Mouse (Mus musculus) left cerebral cortex, postnatal 10 days (tissue): ENCODE measurements around the gene Psmc3. TPM values are rescaled to one million over a fixed set of nuclear protein-coding genes. Genes with fewer than 3 reads are reported as not detected.

ENCODE experiments used
- DNase-seq, 2 experiments: peaks; one replicate each; pipeline ENCODE4 v3.0.0; 2021 to 2022; ENCODE audit warnings: low spot score in 2 of 2, mixed read lengths in 1 of 2; ENCODE audit errors: extremely low spot score in 1 of 2
- intact Hi-C: fragments of 180-260 bp; cut with DNase I; formaldehyde crosslinking; loops from one replicate; pipeline ENCODE4 v1.15.1; 2025
- total RNA-seq, 2 experiments: library from RNA; stranded (reverse); gene quantifications; 2 replicates each; pipeline ENCODE4 v1.2.3; 2021

The Psmc3 gene
- total RNA-seq, 2 experiments from 2014 or later, result 207 to 208 TPM

GRCm38 (mm10) chr2:91047359-91047758 is 6.5 kb upstream of the Psmc3 start:
- no peak for DNase-seq
- intact Hi-C loops, result no loop called here

DNA sequence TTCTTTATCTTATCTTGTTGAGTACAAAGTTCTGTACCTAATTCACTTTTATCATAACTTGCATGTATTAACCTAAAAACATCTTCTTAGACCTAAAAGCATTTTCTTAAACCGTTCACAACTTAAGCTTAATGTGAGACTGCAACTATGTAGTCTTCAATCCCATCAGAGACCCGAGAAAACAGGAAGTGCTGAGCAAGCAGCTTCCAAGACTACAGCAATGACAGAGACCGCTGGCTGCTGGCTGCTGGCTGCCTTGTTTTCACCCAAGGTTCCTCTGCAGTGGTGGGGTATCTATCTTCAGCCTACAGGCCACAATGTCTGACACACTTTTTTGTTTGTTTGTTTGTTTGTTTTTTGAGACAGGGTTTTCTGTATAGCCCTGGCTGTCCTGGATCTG is 1.9 kb upstream of the Psmc3 start:
- intact Hi-C loops, result loop anchor here (5.0 kb wide), 1 partner anchor 150 kb away; the partner anchor contains the start of genes Kbtbd4 and Ndufs3
- DNase-seq, result no peak

- intact Hi-C loops, result loop anchor here (5.0 kb wide), 1 partner anchor 150 kb away; the partner anchor contains the start of genes Kbtbd4 and Ndufs3
- DNase-seq, result no peak
These were observed 1.1 kb upstream of the Psmc3 start for GRCm38 (mm10) chr2:91052752-91053151.

- DNase-seq, result no peak
- intact Hi-C loops, result loop anchor here (5.0 kb wide), 1 partner anchor 151 kb away; the partner anchor contains the start of genes Kbtbd4 and Ndufs3
These were observed 452 bp upstream of the Psmc3 start for GRCm38 (mm10) chr2:91053181-91053933.

DNA sequence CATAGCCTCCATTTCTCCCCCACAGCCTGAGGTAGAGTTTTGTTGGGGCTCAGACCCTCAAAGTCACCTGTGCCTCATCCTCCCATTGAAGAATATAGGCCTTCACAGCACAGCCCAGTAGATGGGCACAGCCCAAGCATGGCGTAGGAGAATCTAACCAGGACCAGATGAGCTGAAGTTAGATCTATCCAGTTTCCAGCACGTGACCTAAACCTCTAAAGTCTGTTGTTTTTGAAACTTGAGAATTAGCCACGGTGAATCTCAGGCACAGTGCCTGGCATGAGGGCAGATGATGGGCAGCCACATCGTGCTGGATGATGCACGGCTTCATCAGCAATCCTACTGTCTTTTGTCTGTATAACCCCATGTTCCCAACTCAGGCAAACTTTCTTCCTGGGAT is 4.6 kb downstream of the Psmc3 start:
- intact Hi-C loops, result no loop called here
- DNase-seq, result no peak

GRCm38 (mm10) chr2:91059376-91059775 is 5.6 kb downstream of the Psmc3 start:
- intact Hi-C loops, result no loop called here
- no peak for DNase-seq

- peak; percentile 62 to 75 for DNase-seq
- intact Hi-C loops, result loop anchor here (5.0 kb wide), 1 partner anchor 193 kb away; no protein-coding TSS in a partner anchor
These were observed 6.9 kb downstream of the Psmc3 start for GRCm38 (mm10) chr2:91060544-91061355.

GRCm38 (mm10) chr2:91061849-91062481 is 8.2 kb downstream of the Psmc3 start:
- intact Hi-C loops, result loop anchor here (5.0 kb wide), 1 partner anchor 195 kb away; no protein-coding TSS in a partner anchor
- DNase-seq, result no peak

GRCm38 (mm10) chr2:91062779-91063606 is 9.2 kb downstream of the Psmc3 start:
- intact Hi-C loops, result loop anchor here (5.0 kb wide), 1 partner anchor 196 kb away; no protein-coding TSS in a partner anchor
- DNase-seq, result no peak

GRCm38 (mm10) chr2:91064211-91064610 is 10.4 kb downstream of the Psmc3 start:
- no peak for DNase-seq
- intact Hi-C loops, result loop anchor here (5.0 kb wide), 1 partner anchor 197 kb away; no protein-coding TSS in a partner anchor

GRCm38 (mm10) chr2:91065544-91065943 is 11.7 kb downstream of the Psmc3 start:
- DNase-seq, result peak; percentile 61 to 75
- intact Hi-C loops, result no loop called here

DNA sequence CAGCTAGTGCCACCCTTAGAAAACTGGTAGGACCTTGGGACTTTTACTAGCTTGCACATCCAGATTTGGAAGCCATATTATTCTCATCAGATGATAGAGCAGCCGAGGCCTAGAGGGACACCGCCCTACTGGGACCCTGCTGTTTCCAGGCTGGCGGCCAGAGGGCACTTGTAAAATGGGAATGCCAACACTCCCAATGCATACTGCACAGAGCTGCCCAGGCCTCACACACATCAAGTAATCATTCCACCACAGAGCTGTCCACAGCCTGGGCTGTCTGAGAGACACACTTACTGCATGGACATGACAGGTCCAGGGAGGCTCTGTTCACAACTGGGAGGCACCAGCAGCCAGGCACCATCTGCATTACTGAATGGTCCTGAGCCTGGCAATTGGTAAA is 12.6 kb downstream of the Psmc3 start:
- DNase-seq, result no peak
- intact Hi-C loops, result no loop called here

- DNase-seq, result no peak
- intact Hi-C loops, result no loop called here
These were observed 14.5 kb downstream of the Psmc3 start for GRCm38 (mm10) chr2:91068162-91068871.

DNA sequence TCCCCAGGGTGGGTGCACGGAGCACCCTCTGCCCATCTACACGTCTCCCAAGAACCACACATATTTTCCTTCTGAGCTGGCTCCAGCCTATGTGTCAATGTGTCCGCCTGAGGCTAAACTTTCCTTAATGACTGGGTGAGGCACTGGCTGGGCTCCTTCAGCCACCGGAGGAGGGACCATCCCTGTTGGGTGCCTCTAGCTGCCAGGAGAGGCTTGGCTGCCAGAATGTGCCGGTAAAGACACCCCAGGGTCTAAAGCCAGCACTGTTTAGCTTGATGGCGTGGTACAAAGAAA is 15.0 kb downstream of the Psmc3 start:
- no peak for DNase-seq
- intact Hi-C loops, result no loop called here

- intact Hi-C loops, result no loop called here
- DNase-seq, result no peak
These were observed 15.6 kb downstream of the Psmc3 start for GRCm38 (mm10) chr2:91069306-91070000.

DNA sequence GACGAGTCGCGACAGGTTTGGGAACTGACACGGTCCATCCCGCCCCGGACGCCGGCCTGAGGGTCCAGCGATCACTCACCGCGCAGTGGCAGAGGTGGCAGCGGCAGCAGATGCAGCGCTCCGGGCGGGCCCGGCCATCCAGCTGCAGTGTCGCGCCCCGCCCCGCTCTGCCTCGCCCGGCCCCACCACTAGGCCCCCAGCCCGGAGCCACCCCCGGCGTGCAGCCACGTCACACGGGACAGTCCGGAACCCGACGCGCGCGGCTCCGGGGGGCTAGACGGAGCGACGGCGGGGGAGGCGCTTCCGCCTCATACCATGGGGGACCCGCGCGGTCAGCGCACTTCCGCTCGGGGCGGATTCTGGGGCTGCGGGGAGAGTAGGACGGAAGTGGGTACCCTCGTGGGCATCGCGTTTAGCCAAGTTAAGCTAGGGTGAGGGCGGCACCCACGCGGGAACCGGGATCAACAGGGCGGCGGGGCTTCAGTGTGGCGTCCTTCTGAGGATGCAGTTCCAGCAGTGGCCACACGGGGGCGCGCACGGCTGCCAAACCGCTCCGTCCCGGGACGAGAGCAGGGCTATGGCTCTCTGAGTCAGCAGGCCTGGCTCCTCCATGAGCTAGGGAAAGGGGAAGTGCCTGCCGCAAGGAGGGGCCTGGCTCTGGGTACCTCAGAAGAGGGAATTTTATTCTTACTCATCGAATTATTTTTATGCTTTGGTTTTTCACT is 16.4 kb downstream of the Psmc3 start, which contains the start of gene Slc39a13:
Gene Slc39a13, minus strand, starts transcription at position 342 of the 725 bp plus-strand sequence.
- peak; percentile 95 to 97 for DNase-seq
- intact Hi-C loops, result loop anchor here (2.0 kb wide), 1 partner anchor 31 kb away; no protein-coding TSS in a partner anchor
